Mouse (Mus musculus): ENCODE results near the gene Tacr3. TPM values are rescaled to one million over a fixed set of nuclear protein-coding genes. Genes with fewer than 3 reads are reported as not detected.

The Tacr3 gene
- polyA plus RNA-seq, 1 experiment = not detected

DNA sequence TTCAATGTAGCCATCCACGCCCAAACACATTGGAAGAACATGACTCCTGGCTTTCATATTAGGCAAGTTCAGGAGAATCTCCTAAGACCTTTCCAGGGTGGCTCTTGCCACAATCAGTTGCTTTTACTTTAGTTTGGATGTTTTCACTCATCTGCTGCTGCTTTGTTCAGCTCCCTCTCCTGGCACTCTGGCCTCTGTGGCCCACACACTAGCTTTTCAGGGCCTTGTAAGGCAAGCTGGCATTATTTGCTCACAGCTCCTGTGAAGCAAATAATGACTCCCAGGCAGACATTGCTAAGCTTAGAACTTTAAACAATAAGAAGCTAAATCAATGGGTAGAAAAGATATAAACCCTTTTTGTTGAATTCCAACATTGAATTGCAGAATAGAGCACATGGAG is 105.9 kb downstream of the Tacr3 start:
- H3K36me3 ChIP-seq (ENCODE audit: control insufficient read depth, insufficient read depth, low read length) = no peaks in the 10 kb centered on the region
- 80% methylated on average over 1 of the region's 1 CpGs for WGBS
- TF ChIP-seq POLR2A (IDR thresholded peaks at IDR 0.05; ENCODE audit: low read depth, low read length) = no peak
- TF ChIP-seq CTCF (IDR thresholded peaks at IDR 0.05; ENCODE audit: extremely low read depth, insufficient read length, insufficient replicate concordance, low read depth, low read length) = no peak
- no peak overlapping the region for H3K27ac ChIP-seq (ENCODE audit: insufficient read depth, low read depth, low read length)
- H3K4me1 ChIP-seq (ENCODE audit: control insufficient read depth, insufficient read depth, insufficient read length, low read length) = no peaks in the 10 kb centered on the region
- H3K4me3 ChIP-seq (ENCODE audit: low read depth, low read length) = no peak overlapping the region
- no peaks in the 10 kb centered on the region for H3K27me3 ChIP-seq (ENCODE audit: control insufficient read depth, insufficient read depth, low read length)

DNA sequence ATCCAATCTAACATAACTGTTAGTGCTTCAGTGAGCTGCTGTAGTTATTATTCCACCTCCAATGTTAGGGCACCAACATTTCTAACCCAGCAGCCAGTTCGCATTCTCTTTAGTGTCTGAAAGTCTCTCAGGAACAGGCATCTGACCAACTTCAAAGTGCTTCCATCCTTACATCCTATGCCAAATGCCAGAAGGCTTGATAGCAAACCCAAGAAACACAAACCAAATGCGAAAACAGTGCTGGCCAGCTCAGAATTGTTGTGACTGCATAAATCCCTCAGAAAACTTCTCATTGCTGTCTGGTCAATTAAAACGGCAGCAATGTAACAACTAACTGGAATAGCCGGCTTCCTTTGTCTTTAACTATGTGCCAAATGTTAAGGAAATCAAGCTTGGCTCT is 106.7 kb downstream of the Tacr3 start:
- no peaks in the 10 kb centered on the region for H3K4me1 ChIP-seq (ENCODE audit: control insufficient read depth, insufficient read depth, insufficient read length, low read length)
- TF ChIP-seq CTCF (IDR thresholded peaks at IDR 0.05; ENCODE audit: extremely low read depth, insufficient read length, insufficient replicate concordance, low read depth, low read length) = no peak
- no peak for TF ChIP-seq POLR2A (IDR thresholded peaks at IDR 0.05; ENCODE audit: low read depth, low read length)
- WGBS = 87% methylated on average over 4 of the region's 4 CpGs
- H3K4me3 ChIP-seq (ENCODE audit: low read depth, low read length) = no peak overlapping the region
- H3K27me3 ChIP-seq (ENCODE audit: control insufficient read depth, insufficient read depth, low read length) = no peaks in the 10 kb centered on the region
- no peak overlapping the region for H3K27ac ChIP-seq (ENCODE audit: insufficient read depth, low read depth, low read length)
- no peaks in the 10 kb centered on the region for H3K36me3 ChIP-seq (ENCODE audit: control insufficient read depth, insufficient read depth, low read length)

DNA sequence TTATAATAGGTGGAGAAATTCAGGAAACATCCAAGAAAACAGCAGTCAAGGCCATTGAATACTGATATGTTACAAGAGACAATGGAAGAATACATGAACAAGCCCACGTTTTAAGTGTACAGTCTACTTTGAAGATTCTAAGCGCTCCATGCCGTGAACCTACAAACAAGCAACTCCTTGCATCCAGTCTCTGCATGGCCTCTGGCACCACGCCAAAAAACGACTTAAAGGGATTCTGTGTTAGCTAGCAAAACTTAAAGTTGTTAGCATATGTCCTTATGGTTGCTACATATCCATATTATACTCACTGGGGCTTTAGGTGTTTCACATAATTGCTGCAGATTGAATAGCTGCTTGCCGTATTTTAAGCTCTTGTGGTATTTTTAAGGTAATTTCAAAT is 134.7 kb downstream of the Tacr3 start:
- no peaks in the 10 kb centered on the region for H3K4me1 ChIP-seq (ENCODE audit: control insufficient read depth, insufficient read depth, insufficient read length, low read length)
- WGBS = 56% methylated on average over 6 of the region's 6 CpGs
- H3K36me3 ChIP-seq (ENCODE audit: control insufficient read depth, insufficient read depth, low read length) = no peaks in the 10 kb centered on the region
- TF ChIP-seq CTCF (IDR thresholded peaks at IDR 0.05; ENCODE audit: extremely low read depth, insufficient read length, insufficient replicate concordance, low read depth, low read length) (no peak), POLR2A (IDR thresholded peaks at IDR 0.05; ENCODE audit: low read depth, low read length) (no peak)
- H3K27ac ChIP-seq (ENCODE audit: insufficient read depth, low read depth, low read length) = no peak overlapping the region
- H3K4me3 ChIP-seq (ENCODE audit: low read depth, low read length) = no peak overlapping the region
- H3K27me3 ChIP-seq (ENCODE audit: control insufficient read depth, insufficient read depth, low read length) = no peaks in the 10 kb centered on the region

DNA sequence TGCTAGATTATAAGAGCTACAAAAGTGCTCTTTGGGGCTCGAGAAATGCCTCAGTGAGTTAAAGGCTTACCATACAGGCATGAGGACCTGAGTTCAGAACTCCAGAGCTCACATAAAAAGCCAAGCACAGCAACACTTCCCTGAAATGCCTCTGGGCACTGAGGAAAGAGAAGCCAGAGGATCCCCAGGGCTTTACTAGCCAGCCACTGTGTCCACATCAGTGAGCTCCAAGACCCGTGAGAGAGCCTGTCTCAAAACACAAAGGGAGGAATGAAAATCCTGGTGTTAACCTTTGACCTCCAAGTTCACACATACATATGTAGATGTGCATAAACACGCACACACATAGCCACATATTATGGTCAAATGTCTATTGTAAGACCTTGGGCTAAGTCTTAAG is 150.1 kb downstream of the Tacr3 start:
- WGBS = 56% methylated on average over 3 of the region's 3 CpGs
- no peaks in the 10 kb centered on the region for H3K27me3 ChIP-seq (ENCODE audit: control insufficient read depth, insufficient read depth, low read length)
- no peak overlapping the region for H3K27ac ChIP-seq (ENCODE audit: insufficient read depth, low read depth, low read length)
- no peak for TF ChIP-seq POLR2A (IDR thresholded peaks at IDR 0.05; ENCODE audit: low read depth, low read length)
- no peak for TF ChIP-seq CTCF (IDR thresholded peaks at IDR 0.05; ENCODE audit: extremely low read depth, insufficient read length, insufficient replicate concordance, low read depth, low read length)
- H3K4me3 ChIP-seq (ENCODE audit: low read depth, low read length) = no peak overlapping the region
- H3K4me1 ChIP-seq (ENCODE audit: control insufficient read depth, insufficient read depth, insufficient read length, low read length) = no peaks in the 10 kb centered on the region
- H3K36me3 ChIP-seq (ENCODE audit: control insufficient read depth, insufficient read depth, low read length) = no peaks in the 10 kb centered on the region

DNA sequence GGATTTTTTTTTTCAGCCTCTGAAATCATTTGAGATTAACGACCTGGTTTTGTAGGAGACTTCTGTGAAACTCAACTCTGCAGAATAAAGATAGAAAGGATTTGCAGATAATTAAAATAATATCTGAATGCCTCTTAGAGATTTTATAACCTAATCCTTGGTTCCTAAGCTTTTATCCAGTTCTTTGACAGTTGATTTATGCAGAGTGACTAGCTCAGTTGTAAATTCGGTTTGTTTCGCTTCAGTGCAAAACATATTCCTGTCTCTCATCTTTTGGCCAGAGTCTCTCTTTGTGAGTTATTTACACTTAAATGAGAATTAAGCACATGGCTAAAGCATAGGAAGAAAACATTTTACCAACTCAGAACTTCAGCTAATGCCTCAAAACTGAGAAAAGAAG is 151.3 kb downstream of the Tacr3 start:
- H3K27ac ChIP-seq (ENCODE audit: insufficient read depth, low read depth, low read length) = no peak overlapping the region
- no peak for TF ChIP-seq CTCF (IDR thresholded peaks at IDR 0.05; ENCODE audit: extremely low read depth, insufficient read length, insufficient replicate concordance, low read depth, low read length)
- TF ChIP-seq POLR2A (IDR thresholded peaks at IDR 0.05; ENCODE audit: low read depth, low read length) = no peak
- no peaks in the 10 kb centered on the region for H3K36me3 ChIP-seq (ENCODE audit: control insufficient read depth, insufficient read depth, low read length)
- H3K27me3 ChIP-seq (ENCODE audit: control insufficient read depth, insufficient read depth, low read length) = no peaks in the 10 kb centered on the region
- H3K4me3 ChIP-seq (ENCODE audit: low read depth, low read length) = no peak overlapping the region
- H3K4me1 ChIP-seq (ENCODE audit: control insufficient read depth, insufficient read depth, insufficient read length, low read length) = no peaks in the 10 kb centered on the region
- WGBS = 70% methylated on average over 3 of the region's 3 CpGs

Data from small intestine, adult 2 months (tissue).